Mouse (Mus musculus): ENCODE measurements around the gene St6galnac6.

DNA sequence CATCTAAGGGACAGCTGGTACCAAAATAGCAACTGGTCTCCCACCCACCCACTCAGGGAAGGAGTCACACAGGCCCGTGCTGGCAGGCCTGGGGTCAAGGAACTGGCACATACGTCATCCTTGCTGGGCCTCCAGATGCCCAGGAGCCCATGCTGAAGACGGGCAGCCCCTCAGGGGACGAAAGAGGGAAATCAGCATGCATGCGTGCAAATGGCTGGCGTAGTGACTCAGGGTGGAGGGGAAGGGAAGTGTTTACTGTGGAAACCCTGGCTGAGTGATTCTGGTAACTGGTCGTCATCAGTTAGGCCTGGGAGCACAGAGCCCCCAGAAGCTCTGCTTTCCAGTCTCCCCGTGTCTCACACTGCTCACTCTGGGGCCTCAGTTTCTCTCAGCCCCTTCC is 65.8 kb downstream of the St6galnac6 start:
- TF ChIP-seq POLR2A (IDR thresholded peaks at IDR 0.05; ENCODE audit: extremely low read depth, insufficient read depth, low read length) = no peak
- no peak for TF ChIP-seq CTCF (IDR thresholded peaks at IDR 0.05; ENCODE audit: low read depth, low read length)

Measured in liver, adult 2 months (tissue).